Mouse (Mus musculus) thymus, postnatal 25 days (tissue): Measurements from ENCODE around the gene Cfap57.
A peak's percentile ranks its signal among the peaks of the same experiment; 100 is the strongest.

Source experiments
- DNase-seq: peaks from one replicate; pipeline ENCODE4 v3.0.0; 2022

Cfap57 gene

GRCm38 (mm10) chr4:118620279-118620966, at the start of gene Cfap57, which contains the start of gene Ebna1bp2:
Gene Cfap57 (minus strand): TSS chr4:118620777.
Gene Ebna1bp2 (plus strand): TSS chr4:118620799.
- DNase-seq = peak; percentile 91

DNA sequence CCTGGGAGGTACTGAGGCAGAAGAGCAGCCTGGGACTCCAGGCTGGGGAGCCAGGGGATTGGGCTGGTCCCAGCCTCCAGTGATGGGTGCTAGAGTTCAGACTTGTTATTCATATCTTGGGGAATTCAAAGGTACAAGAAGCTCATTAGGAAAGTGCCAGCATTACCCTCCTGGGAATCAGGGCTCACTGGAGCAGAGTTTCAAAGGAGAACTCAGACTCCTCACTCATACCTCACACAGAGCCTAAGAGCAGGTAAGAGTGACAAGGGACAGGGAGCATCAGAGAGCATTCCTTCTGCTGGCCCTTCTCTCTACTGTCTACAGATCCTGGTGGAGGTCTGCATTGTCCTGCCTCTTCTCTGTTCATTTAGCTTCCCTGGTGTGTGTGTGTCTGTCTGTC, 38.1 kb upstream of the Cfap57 start, which contains the start of gene Olfr62:
Gene Olfr62 (plus strand): TSS at position 301 of the 400 bp plus-strand sequence.
- DNase-seq = no peak

DNA sequence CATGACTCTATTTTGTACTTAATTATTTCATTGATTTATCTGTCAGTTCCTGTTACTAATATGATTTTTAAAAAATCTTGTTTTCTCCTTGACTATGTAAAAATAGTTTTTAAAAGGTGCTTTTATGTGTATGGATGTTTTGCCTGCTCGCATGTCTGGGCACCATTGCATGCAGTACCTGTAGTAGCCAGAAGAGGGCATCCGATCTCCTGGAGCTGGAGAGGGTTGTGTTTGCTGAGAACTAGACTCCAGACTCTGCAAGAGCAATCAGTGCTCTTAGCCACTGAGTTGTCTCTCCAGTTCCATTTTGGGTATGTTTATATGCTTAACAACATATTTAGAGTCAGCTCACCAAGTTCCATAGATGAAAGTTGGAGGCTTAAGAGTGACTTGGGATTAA, 24.7 kb upstream of the Cfap57 start:
- DNase-seq = peak; percentile 55

- DNase-seq = no peak
Observed at GRCm38 (mm10) chr4:118642346-118643190, 22.0 kb upstream of the Cfap57 start.

DNA sequence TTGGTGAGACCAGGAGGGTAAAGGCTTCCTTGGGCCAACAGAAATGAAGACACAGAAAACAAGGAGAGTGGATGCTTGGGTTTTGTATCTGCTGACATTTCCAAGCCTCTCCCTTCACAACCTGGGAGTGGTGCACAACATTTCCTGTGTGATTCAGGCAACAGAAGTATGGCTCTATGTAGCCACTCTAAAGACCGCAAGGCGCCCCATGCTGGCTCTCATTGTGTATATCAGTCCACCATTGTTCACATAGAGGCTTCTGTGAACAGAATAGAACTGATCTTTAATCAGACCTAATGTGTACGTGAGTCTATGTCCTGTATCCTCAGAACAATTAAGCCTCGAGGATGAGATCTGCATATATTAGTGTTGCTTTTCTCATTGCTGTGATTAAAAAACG, 9.7 kb upstream of the Cfap57 start:
- DNase-seq = no peak

DNA sequence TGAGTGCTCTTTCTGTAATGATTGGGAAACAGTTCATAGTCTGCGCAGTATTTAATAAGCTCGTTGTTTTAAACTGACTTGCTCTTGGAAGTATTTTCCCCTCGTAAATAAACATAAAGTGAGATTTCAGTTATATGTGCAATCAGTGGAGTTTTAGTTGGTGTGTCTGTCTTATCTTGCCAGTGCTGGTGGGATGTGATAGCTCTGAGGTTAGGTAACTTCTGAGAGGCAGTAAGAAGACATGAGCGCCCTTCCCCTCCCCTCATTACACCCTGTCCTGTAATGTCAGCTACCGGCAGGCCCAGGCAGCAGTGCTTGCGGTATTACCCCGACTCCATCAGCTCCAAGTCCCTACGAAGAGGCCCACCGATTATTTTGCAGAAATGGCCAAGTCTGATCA, 1.2 kb upstream of the Cfap57 start:
- DNase-seq = no peak

GRCm38 (mm10) chr4:118620967-118621320, 367 bp upstream of the Cfap57 start:
- DNase-seq = no peak

GRCm38 (mm10) chr4:118615412-118615811, 5.2 kb downstream of the Cfap57 start:
- DNase-seq = no peak

- DNase-seq = peak; percentile 18
Observed at GRCm38 (mm10) chr4:118612619-118613018, 8.0 kb downstream of the Cfap57 start.

DNA sequence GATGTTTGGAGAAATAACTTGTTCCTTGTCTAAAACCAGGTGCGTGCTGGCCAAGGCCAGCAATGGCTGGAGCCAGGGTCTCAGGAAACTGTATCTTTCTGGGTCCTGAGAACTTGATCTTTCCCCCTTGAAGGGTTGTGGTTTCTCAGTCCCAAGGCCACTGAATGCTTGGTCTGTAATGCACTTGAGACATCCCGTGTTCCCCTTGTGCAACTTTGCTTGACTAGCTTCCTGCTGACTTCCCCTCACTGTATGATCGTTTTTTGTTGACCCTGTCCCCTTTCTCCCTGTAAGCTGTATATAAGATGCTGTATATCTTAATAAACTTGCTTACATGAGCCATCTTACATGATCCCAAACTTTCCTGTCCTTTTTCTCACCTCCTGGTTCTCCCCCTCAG, 10.7 kb downstream of the Cfap57 start:
- DNase-seq = no peak

DNA sequence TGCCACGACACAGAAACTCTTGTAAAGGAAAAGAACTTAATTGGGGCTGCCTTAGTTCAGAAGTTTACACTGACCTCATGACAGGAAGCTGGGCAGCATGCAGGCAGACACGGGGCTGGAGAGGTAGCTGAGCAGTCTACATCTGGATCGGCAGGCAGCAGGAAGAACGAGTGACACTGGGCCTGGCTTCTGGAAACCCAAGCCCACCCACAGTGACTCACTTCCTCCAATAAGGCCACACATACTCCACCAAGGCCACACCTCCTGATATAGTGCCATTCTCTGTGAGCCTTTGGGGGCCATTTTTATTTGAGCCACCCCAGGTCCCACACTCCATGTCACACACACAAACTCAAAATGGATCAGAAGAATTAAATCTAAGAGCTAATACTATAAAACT, 16.5 kb downstream of the Cfap57 start:
- DNase-seq = no peak

DNA sequence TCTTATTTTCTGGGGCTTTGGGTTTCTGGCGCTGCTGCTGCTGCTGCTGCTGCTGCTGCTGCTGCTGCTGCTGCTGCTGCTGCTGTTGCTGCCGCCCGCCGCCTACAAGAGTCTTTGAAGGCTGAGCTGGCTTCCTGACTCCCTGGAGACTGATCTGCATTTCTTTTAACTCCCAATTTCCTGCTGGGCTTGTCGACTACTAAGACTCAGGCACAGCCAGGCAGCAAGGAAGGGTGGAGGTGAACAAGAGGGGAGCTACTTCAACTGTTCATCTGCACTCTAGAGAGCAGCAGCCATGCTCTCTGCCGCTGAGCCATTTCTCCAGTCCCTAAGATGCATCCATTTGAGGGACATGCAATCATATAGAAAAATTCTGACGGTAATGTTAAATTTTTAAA, 30.8 kb downstream of the Cfap57 start:
- no peak for DNase-seq

GRCm38 (mm10) chr4:118589053-118589732, 31.4 kb downstream of the Cfap57 start:
- DNase-seq = no peak

DNA sequence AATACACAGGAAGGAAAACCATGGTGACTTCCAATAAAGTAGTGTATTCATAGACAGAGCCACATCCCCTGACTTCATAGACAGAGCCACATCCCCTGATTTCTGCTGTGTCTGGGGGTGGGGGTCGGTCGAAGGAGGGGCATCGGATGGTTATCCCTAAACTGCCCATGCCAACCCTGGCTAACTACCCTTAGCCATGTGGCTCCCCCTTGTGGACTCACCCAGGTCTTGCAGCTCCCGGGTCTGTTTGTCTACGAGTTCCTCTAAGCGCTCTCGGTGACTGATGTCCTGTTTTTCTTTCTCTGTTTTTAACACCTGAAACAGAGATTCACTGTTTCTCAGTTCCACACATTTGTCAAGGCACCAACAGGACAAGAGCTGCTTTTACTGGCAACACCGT, 37.9 kb downstream of the Cfap57 start:
- no peak for DNase-seq

GRCm38 (mm10) chr4:118581508-118581907, 39.1 kb downstream of the Cfap57 start:
- DNase-seq = no peak

GRCm38 (mm10) chr4:118579313-118579712, 41.3 kb downstream of the Cfap57 start:
- DNase-seq = peak; percentile 36

DNA sequence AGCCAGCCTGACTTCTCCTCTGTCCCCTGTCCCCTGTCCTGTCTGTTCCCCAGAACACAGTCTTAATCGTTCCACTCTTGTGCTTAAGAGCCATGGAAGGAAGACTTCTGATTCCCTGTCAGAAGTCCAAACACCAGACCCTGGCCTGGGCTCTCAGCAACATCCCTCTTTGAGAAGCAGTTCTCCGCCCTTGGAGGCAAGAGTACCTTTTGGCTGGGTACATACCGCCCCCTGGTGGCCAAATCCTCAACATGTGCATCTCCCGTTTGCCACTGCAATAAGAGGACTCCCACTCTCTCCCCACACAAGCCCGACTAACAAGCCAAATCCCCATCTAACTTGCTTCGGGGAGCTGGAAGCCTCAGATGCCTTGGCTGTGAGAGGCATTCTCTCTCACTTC, 44.5 kb downstream of the Cfap57 start:
- peak; percentile 68 for DNase-seq

DNA sequence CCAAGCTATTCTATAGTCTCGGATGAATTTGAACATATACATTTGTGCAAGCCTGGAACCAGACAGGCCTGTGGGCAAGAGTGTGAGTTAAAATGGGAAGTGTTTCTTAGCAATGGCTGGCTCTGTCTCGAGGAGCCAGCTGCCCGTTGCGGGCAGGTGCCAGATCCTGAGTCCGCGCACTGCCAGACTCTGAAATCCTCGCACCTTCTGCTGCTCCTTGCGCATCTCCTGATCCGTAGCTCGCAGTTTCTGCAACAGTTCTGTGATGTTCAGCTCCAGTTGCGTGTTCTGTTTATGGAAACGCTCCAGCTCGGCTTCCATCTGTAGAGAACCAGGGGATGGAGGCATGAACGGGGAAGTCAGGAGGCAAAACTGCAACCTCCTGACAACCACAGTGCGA, 49.1 kb downstream of the Cfap57 start:
- DNase-seq = no peak

DNA sequence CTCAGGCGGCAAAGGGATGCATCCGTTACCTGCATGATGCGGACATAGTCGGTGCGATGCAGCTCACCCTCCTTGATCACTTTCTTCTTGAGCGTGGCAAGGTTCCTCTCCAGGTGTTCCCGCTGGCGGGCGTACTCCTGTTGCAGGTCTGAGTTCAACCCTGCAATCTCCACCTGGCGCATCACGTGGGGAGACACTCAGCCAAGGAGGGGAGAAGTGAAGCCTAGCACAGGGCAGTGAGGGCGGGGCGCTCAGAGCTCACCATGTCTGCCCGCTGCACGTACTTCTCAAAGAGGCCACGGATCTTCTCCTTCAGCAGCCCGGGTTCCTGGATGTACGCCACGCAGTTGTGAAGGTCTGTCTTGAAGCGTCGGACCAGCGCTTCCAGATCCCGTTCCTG, 51.3 kb downstream of the Cfap57 start:
- no peak for DNase-seq

GRCm38 (mm10) chr4:118568709-118569108, 51.9 kb downstream of the Cfap57 start:
- no peak for DNase-seq

GRCm38 (mm10) chr4:118566161-118566676, 54.4 kb downstream of the Cfap57 start:
- DNase-seq = peak; percentile 58

DNA sequence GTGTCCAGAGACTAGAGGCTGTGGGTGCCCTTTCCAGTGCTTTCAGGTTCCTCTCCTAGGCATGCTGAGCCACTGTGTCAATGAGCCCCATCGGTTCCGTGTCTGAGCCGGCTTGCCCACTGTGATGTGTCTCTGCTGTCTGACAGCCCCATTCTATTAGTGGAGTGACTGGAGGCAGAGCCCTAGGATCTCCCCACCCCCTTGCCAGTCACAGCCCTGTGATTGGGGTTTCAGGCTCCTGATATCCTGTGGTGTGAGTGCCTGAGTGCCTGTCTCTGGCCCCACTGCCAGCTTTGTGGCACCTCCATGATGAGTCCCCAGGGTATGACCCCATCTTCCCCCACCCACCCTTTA, 55.7 kb downstream of the Cfap57 start:
- DNase-seq = no peak
